Mouse (Mus musculus) liver, embryonic 11.5 days (tissue): ENCODE measurements around the gene Tlr13. TPM values are rescaled to one million over a fixed set of nuclear protein-coding genes. Genes with fewer than 3 reads are reported as not detected.
A peak's percentile ranks its signal among the peaks of the same experiment; 100 is the strongest.

Experiments
- ATAC-seq: fragments of 200-750 bp; cut with Nextera tagmentation; replicated peaks from 2 replicates; pipeline ENCODE4 v1.8.0; 2017; ENCODE audit warnings: moderate number of reproducible peaks, mild to moderate bottlenecking, moderate TSS enrichment, moderate library complexity; ENCODE audit not compliant: low FRiP score
- DNase-seq: peaks from one replicate; pipeline ENCODE4 v3.0.0-alpha.2; 2017; ENCODE audit warnings: low spot score
- H3K27ac ChIP-seq: fragments of 300-500 bp; sonication (generic); 2 replicates; pipeline ENCODE4 v1.5.1; 2014; ENCODE audit warnings: mild to moderate bottlenecking, low read depth, low read length, control low read depth
- H3K27me3 ChIP-seq: fragments of 300-500 bp; sonication (generic); replicated peaks from 2 replicates; pipeline ENCODE4 v1.6.1; 2014; ENCODE audit warnings: low read length, mixed read lengths; ENCODE audit not compliant: control insufficient read depth, insufficient read depth
- H3K36me3 ChIP-seq: fragments of 300-500 bp; sonication (generic); 2 replicates; pipeline ENCODE4 v1.6.1; 2014; ENCODE audit warnings: mild to moderate bottlenecking, low read length, moderate library complexity, mixed read lengths; ENCODE audit not compliant: control insufficient read depth, insufficient read depth
- H3K4me1 ChIP-seq: fragments of 300-500 bp; sonication (generic); replicated peaks from 2 replicates; pipeline ENCODE4 v1.6.1; 2014; ENCODE audit warnings: low read length, mixed read lengths; ENCODE audit not compliant: control insufficient read depth, insufficient read depth
- H3K4me2 ChIP-seq: fragments of 300-500 bp; sonication (generic); 2 replicates; pipeline ENCODE4 v1.6.1; 2014; ENCODE audit warnings: mild to moderate bottlenecking, control low read depth, moderate library complexity
- H3K4me3 ChIP-seq: fragments of 300-500 bp; sonication (generic); 2 replicates; pipeline ENCODE4 v1.5.1; 2014; ENCODE audit warnings: low read depth, low read length, control low read depth
- H3K9ac ChIP-seq: fragments of 300-500 bp; sonication (generic); 2 replicates; pipeline ENCODE4 v1.6.1; 2014; ENCODE audit warnings: low read depth, low read length, control low read depth
- H3K9me3 ChIP-seq: fragments of 300-500 bp; sonication (generic); 2 replicates; pipeline ENCODE4 v1.6.1; 2016; ENCODE audit warnings: low read length, inconsistent platforms, mixed read lengths; ENCODE audit not compliant: control insufficient read depth
- WGBS: fragments of 180-500 bp; shearing (Covaris S2); extraction: QIAGEN DNeasy Blood & Tissue Kit; methylation state at CpG from one replicate; pipeline ENCODE4 v1.1.7; 2014; 5-methylcytosine and 5-hydroxymethylcytosine counted together
- polyA plus RNA-seq: library from polyadenylated mRNA; unstranded; fragments of >200 nt; fragmentation: Nextera tagmentation; extraction: Ambion mirVana; gene quantifications from 2 replicates; pipeline ENCODE4 v1.2.1, GENCODE M21; 2014

The Tlr13 gene
- polyA plus RNA-seq, 1 experiment from 2014 or later = 1.1 TPM

GRCm38 (mm10) chrX:106135916-106136575 is 7.0 kb upstream of the Tlr13 start:
- H3K4me3 ChIP-seq = no peak overlapping the region
- no peak overlapping the region for H3K9ac ChIP-seq
- no peak overlapping the region for H3K27ac ChIP-seq
- no peaks in the 10 kb centered on the region for H3K9me3 ChIP-seq
- ATAC-seq (no peak), DNase-seq (no peak)
- H3K36me3 ChIP-seq = no peaks in the 10 kb centered on the region
- H3K4me1 ChIP-seq = no peaks in the 10 kb centered on the region
- 35% methylated on average over 12 of the region's 12 CpGs for WGBS
- peak overlapping the region; percentile 43 for H3K4me2 ChIP-seq
- H3K27me3 ChIP-seq = no peaks in the 10 kb centered on the region

GRCm38 (mm10) chrX:106139309-106140070 is 3.5 kb upstream of the Tlr13 start:
- Histone ChIP-seq H3K36me3 (no peaks in the 10 kb centered on the region), H3K4me1 (no peaks in the 10 kb centered on the region), H3K4me2 (no peak overlapping the region), H3K27ac (no peak overlapping the region), H3K9ac (no peak overlapping the region), H3K4me3 (no peak overlapping the region), H3K9me3 (no peaks in the 10 kb centered on the region), H3K27me3 (no peaks in the 10 kb centered on the region)
- WGBS = 72% methylated on average over 13 of the region's 13 CpGs
- no peak for DNase-seq
- no peak for ATAC-seq

- Histone ChIP-seq H3K9me3 (no peaks in the 10 kb centered on the region), H3K9ac (no peak overlapping the region), H3K27me3 (no peaks in the 10 kb centered on the region), H3K4me2 (no peak overlapping the region), H3K27ac (no peak overlapping the region), H3K36me3 (no peaks in the 10 kb centered on the region), H3K4me1 (no peaks in the 10 kb centered on the region), H3K4me3 (no peak overlapping the region)
- DNase-seq = no peak
- WGBS = 86% methylated on average over 1 of the region's 1 CpGs
- ATAC-seq = no peak
These were observed 5.2 kb downstream of the Tlr13 start for GRCm38 (mm10) chrX:106148185-106148584.

- Histone ChIP-seq H3K9me3 (no peaks in the 10 kb centered on the region), H3K4me1 (no peaks in the 10 kb centered on the region), H3K9ac (no peak overlapping the region), H3K27me3 (no peaks in the 10 kb centered on the region), H3K27ac (no peak overlapping the region), H3K4me3 (no peak overlapping the region), H3K4me2 (no peak overlapping the region), H3K36me3 (no peaks in the 10 kb centered on the region)
- no peak for ATAC-seq
- WGBS = 77% methylated on average over 3 of the region's 3 CpGs
- DNase-seq = no peak
These were observed 6.5 kb downstream of the Tlr13 start for GRCm38 (mm10) chrX:106149460-106149859.

- no peak overlapping the region for H3K9ac ChIP-seq
- DNase-seq (peak; percentile 31), ATAC-seq (peak; percentile 94)
- H3K27me3 ChIP-seq = no peaks in the 10 kb centered on the region; the same call in 1 of the 2 replicates
- H3K9me3 ChIP-seq = no peaks in the 10 kb centered on the region
- H3K36me3 ChIP-seq = no peaks in the 10 kb centered on the region
- no peak overlapping the region for H3K4me2 ChIP-seq
- no peaks in the 10 kb centered on the region for H3K4me1 ChIP-seq
- H3K4me3 ChIP-seq = no peak overlapping the region
- no peak overlapping the region for H3K27ac ChIP-seq
These were observed 11.2 kb downstream of the Tlr13 start for GRCm38 (mm10) chrX:106154180-106154586.

DNA sequence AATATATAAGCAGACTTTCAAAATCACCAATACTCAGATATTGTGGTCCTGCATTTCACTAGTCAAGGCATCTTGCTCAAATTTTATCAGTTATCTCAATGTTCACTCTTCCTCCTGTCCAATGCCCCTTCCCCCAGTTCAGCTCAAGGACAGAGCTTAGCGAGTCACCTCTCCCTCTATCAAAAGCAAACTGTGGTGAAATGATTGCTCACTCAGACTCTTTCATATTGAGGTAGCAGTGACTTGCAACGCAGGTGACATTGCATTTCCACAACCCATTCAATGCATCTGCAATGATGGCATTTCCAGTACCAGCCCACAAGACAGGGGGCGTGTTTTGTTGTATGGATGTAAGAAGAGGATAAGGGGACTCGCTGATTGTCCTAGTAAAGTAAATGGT is 12.9 kb downstream of the Tlr13 start:
- no peaks in the 10 kb centered on the region for H3K36me3 ChIP-seq
- DNase-seq = no peak
- no peaks in the 10 kb centered on the region for H3K9me3 ChIP-seq
- H3K4me2 ChIP-seq = no peak overlapping the region
- no peak for ATAC-seq
- H3K27me3 ChIP-seq = no peaks in the 10 kb centered on the region; the same call in 1 of the 2 replicates
- H3K4me1 ChIP-seq = no peaks in the 10 kb centered on the region
- no peak overlapping the region for H3K27ac ChIP-seq
- WGBS = 53% methylated on average over 4 of the region's 4 CpGs
- H3K9ac ChIP-seq = no peak overlapping the region
- no peak overlapping the region for H3K4me3 ChIP-seq

GRCm38 (mm10) chrX:106163995-106164394 is 21.0 kb downstream of the Tlr13 start:
- Histone ChIP-seq H3K36me3 (no peaks in the 10 kb centered on the region), H3K4me1 (no peaks in the 10 kb centered on the region), H3K27me3 (no peaks in the 10 kb centered on the region; the same call in 1 of the 2 replicates), H3K27ac (no peak overlapping the region), H3K9ac (no peak overlapping the region), H3K9me3 (no peaks in the 10 kb centered on the region), H3K4me2 (no peak overlapping the region), H3K4me3 (no peak overlapping the region)
- DNase-seq (no peak), ATAC-seq (peak; percentile 68; the same call in 1 of the 2 replicates)
- WGBS = 39% methylated on average over 5 of the region's 5 CpGs

DNA sequence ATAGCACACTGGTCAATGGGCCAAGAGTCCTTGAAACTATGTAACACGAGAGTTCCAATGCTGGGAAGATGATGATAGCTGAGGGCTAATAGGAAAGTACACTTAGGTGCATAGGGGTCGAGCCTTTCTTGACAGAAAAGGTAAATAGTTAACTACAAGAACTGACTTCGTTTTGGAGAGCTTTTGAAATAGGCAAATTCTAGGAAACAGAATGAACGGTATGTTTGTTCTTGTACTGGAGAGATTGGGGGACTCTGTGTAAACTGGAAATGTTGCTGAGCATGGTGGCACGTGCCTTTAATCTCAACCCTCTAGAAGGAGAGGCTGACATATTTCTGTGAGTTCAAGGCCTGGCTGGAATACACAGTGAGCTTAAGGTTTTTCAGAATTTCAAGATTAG is 21.6 kb downstream of the Tlr13 start:
- no peak overlapping the region for H3K9ac ChIP-seq
- H3K9me3 ChIP-seq = no peaks in the 10 kb centered on the region
- H3K36me3 ChIP-seq = no peaks in the 10 kb centered on the region
- H3K27me3 ChIP-seq = no peaks in the 10 kb centered on the region
- WGBS = 58% methylated on average over 5 of the region's 5 CpGs
- no peak for DNase-seq
- no peak overlapping the region for H3K27ac ChIP-seq
- H3K4me2 ChIP-seq = no peak overlapping the region
- no peak overlapping the region for H3K4me3 ChIP-seq
- no peaks in the 10 kb centered on the region for H3K4me1 ChIP-seq
- no peak for ATAC-seq

DNA sequence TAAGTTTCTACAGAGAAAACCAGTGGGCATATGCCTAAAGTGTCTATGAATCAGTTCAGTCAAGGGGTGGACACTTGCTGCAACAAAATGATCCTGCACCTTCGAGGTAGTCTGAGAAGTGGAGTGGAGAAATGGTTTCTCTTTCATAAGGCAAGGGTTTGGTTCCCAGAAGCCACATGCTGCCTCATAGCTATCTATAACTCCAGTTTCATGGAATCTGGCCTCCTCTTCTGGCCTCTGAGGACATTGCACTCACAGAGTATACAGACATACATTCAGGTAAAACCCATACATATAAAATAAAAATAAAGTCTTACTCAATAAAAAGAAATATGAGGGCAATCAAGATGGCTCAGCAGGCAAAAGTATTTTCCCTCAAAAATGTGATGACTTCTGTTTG is 22.1 kb downstream of the Tlr13 start:
- Histone ChIP-seq H3K36me3 (no peaks in the 10 kb centered on the region), H3K27ac (no peak overlapping the region), H3K9me3 (no peaks in the 10 kb centered on the region), H3K9ac (no peak overlapping the region), H3K27me3 (no peaks in the 10 kb centered on the region), H3K4me1 (no peaks in the 10 kb centered on the region), H3K4me2 (no peak overlapping the region), H3K4me3 (no peak overlapping the region)
- DNase-seq = no peak
- ATAC-seq = 0 out of 2 replicates have a peak, but pooled peaks have one; percentile 43
- WGBS = 62% methylated on average over 1 of the region's 1 CpGs
